Mouse (Mus musculus): Measurements from ENCODE around the gene Gm15737.

Gene Gm15737

GRCm38 (mm10) chr6:92875340-92875739 is 6.2 kb downstream of the Gm15737 start:
- no peak for DNase-seq (ENCODE audit: low read depth, low spot score)

GRCm38 (mm10) chr6:92876121-92876520 is 7.0 kb downstream of the Gm15737 start:
- no peak for DNase-seq (ENCODE audit: low read depth, low spot score)

GRCm38 (mm10) chr6:92877236-92877635 is 8.1 kb downstream of the Gm15737 start:
- no peak for DNase-seq (ENCODE audit: low read depth, low spot score)

GRCm38 (mm10) chr6:92878771-92879170 is 9.6 kb downstream of the Gm15737 start:
- DNase-seq (ENCODE audit: low read depth, low spot score) = no peak

GRCm38 (mm10) chr6:92879700-92880265 is 10.6 kb downstream of the Gm15737 start:
- DNase-seq (ENCODE audit: low read depth, low spot score) = no peak

- no peak for DNase-seq (ENCODE audit: low read depth, low spot score)
These were observed 13.3 kb downstream of the Gm15737 start for GRCm38 (mm10) chr6:92882446-92882845.

GRCm38 (mm10) chr6:92883131-92883900 is 14.2 kb downstream of the Gm15737 start:
- no peak for DNase-seq (ENCODE audit: low read depth, low spot score)

GRCm38 (mm10) chr6:92891535-92891934 is 22.4 kb downstream of the Gm15737 start:
- peak; percentile 46 for DNase-seq (ENCODE audit: low read depth, low spot score)

- DNase-seq (ENCODE audit: low read depth, low spot score) = no peak
These were observed 34.9 kb downstream of the Gm15737 start for GRCm38 (mm10) chr6:92904037-92904436.

GRCm38 (mm10) chr6:92904491-92904890 is 35.3 kb downstream of the Gm15737 start:
- DNase-seq (ENCODE audit: low read depth, low spot score) = no peak

GRCm38 (mm10) chr6:92905922-92906321 is 36.8 kb downstream of the Gm15737 start:
- no peak for DNase-seq (ENCODE audit: low read depth, low spot score)

GRCm38 (mm10) chr6:92909361-92909760 is 40.2 kb downstream of the Gm15737 start:
- no peak for DNase-seq (ENCODE audit: low read depth, low spot score)

GRCm38 (mm10) chr6:92910611-92911010 is 41.5 kb downstream of the Gm15737 start:
- no peak for DNase-seq (ENCODE audit: low read depth, low spot score)

GRCm38 (mm10) chr6:92920938-92921689 is 52.0 kb downstream of the Gm15737 start:
- DNase-seq (ENCODE audit: low read depth, low spot score) = no peak

GRCm38 (mm10) chr6:92921843-92922242 is 52.7 kb downstream of the Gm15737 start:
- no peak for DNase-seq (ENCODE audit: low read depth, low spot score)

GRCm38 (mm10) chr6:92924536-92924935 is 55.4 kb downstream of the Gm15737 start:
- no peak for DNase-seq (ENCODE audit: low read depth, low spot score)

GRCm38 (mm10) chr6:92928261-92928660 is 59.1 kb downstream of the Gm15737 start:
- DNase-seq (ENCODE audit: low read depth, low spot score) = no peak

Measured in forelimb bud, embryonic 11.5 days (tissue).